Mouse (Mus musculus) G1E (cell line): ENCODE measurements around the gene Ddx60.

Experiments used
- CTCF ChIP-seq: IDR thresholded peaks from 2 replicates; pipeline ENCODE4 v1.5.1; 2012; ENCODE audit warnings: low read depth, low read length, inconsistent platforms, mixed read lengths
- GATA1 ChIP-seq: IDR thresholded peaks from 2 replicates; pipeline ENCODE4 v1.6.1; 2012; ENCODE audit warnings: borderline replicate concordance, low read length, inconsistent platforms, mixed read lengths
- GATA2 ChIP-seq: IDR thresholded peaks from 2 replicates; pipeline ENCODE4 v1.6.1; 2012; ENCODE audit warnings: low read depth, low read length, inconsistent platforms, borderline replicate concordance
- POLR2AphosphoS5 ChIP-seq: IDR thresholded peaks from 2 replicates; pipeline ENCODE4 v1.6.1; 2012; ENCODE audit warnings: low read depth, low read length, inconsistent platforms; ENCODE audit not compliant: insufficient replicate concordance
- TAL1 ChIP-seq: conservative IDR thresholded peaks from 2 replicates; pipeline ENCODE4 v1.6.1; 2012; ENCODE audit warnings: low read depth, low read length, inconsistent platforms, mixed read lengths

GRCm38 (mm10) chr8:61985703-61986475, 58.0 kb downstream of the Ddx60 start:
- no peak for TF ChIP-seq CTCF
- TF ChIP-seq TAL1: no peak
- no peak for TF ChIP-seq GATA2
- no peak for TF ChIP-seq POLR2AphosphoS5
- no peak for TF ChIP-seq GATA1
